Mouse (Mus musculus): ENCODE data around the gene Sel1l3. TPM values are rescaled to one million over a fixed set of nuclear protein-coding genes. Genes with fewer than 3 reads are reported as not detected.

Gene Sel1l3
- total and polyA plus RNA-seq, 3 experiments, result 0.01 TPM; not detected in 2

- H3K27me3 ChIP-seq (ENCODE audit: control insufficient read depth in 1 of 2, insufficient read depth in 2 of 2, low read length in 2 of 2), result no peaks in the 10 kb centered on the region
- TF ChIP-seq CTCF (IDR thresholded peaks at IDR 0.05 in 2 of 3, conservative IDR thresholded peaks at IDR 0.05 in 1 of 3; ENCODE audit: control insufficient read depth in 1 of 3, insufficient read depth in 1 of 3, low read depth in 2 of 3, low read length in 3 of 3, poor library complexity in 1 of 3, severe bottlenecking in 1 of 3), result no peak
- no peak for TF ChIP-seq ZNF384 (IDR thresholded peaks at IDR 0.05; ENCODE audit: low read depth, low read length)
- no peak for TF ChIP-seq MYC (IDR thresholded peaks at IDR 0.05; ENCODE audit: low read depth, low read length)
- TF ChIP-seq ETS1 (IDR thresholded peaks at IDR 0.05; ENCODE audit: low read depth, low read length), result no peak
- no peak for TF ChIP-seq POLR2AphosphoS5 (IDR thresholded peaks at IDR 0.05; ENCODE audit: borderline replicate concordance, low read depth, low read length)
- TF ChIP-seq MAZ (IDR thresholded peaks at IDR 0.05; ENCODE audit: low read depth, low read length), result no peak
- TF ChIP-seq ZC3H11A (IDR thresholded peaks at IDR 0.05; ENCODE audit: low read depth, low read length), result no peak
- no peak for TF ChIP-seq NELFE (IDR thresholded peaks at IDR 0.05; ENCODE audit: low read depth, low read length)
- no peak for TF ChIP-seq GATA1 (IDR thresholded peaks at IDR 0.05; ENCODE audit: low read depth, low read length)
- TF ChIP-seq MXI1 (IDR thresholded peaks at IDR 0.05; ENCODE audit: low read depth, low read length), result no peak
- no peak for TF ChIP-seq JUND (IDR thresholded peaks at IDR 0.05; ENCODE audit: low read depth, low read length)
- TF ChIP-seq RAD21 (IDR thresholded peaks at IDR 0.05; ENCODE audit: low read depth, low read length), result no peak
- TF ChIP-seq GABPA (IDR thresholded peaks at IDR 0.05; ENCODE audit: low read depth, low read length), result no peak
- TF ChIP-seq TBP (IDR thresholded peaks at IDR 0.05; ENCODE audit: low read depth, low read length), result no peak
- TF ChIP-seq MYB (IDR thresholded peaks at IDR 0.05; ENCODE audit: low read depth, low read length), result no peak
- no peak for TF ChIP-seq ELF1 (IDR thresholded peaks at IDR 0.05; ENCODE audit: low read depth, low read length)
- TF ChIP-seq TCF12 (IDR thresholded peaks at IDR 0.05; ENCODE audit: low read depth, low read length), result no peak
- no peak for TF ChIP-seq HCFC1 (IDR thresholded peaks at IDR 0.05; ENCODE audit: low read depth, low read length)
- TF ChIP-seq TAL1 (IDR thresholded peaks at IDR 0.05; ENCODE audit: low read length), result no peak
- no peaks in the 10 kb centered on the region for H3K36me3 ChIP-seq (ENCODE audit: control insufficient read depth in 1 of 2, insufficient read depth in 2 of 2, low read length in 2 of 2)
- no peaks in the 10 kb centered on the region for H3K4me1 ChIP-seq (ENCODE audit: control insufficient read depth in 1 of 2, insufficient read depth in 2 of 2, low read length in 2 of 2)
- no peaks in the 10 kb centered on the region for H3K9me3 ChIP-seq (replicated peaks; ENCODE audit: insufficient read depth, low read length)
- DNase-seq (ENCODE audit: low read depth, low spot score), result no peak
- no peak overlapping the region for H3K4me3 ChIP-seq (ENCODE audit: control insufficient read depth in 1 of 2, insufficient read depth in 1 of 2, low read depth in 2 of 2, low read length in 2 of 2)
- H3K27ac ChIP-seq (ENCODE audit: control insufficient read depth, low read depth, low read length), result no peak overlapping the region
- no peak overlapping the region for H3K9ac ChIP-seq (ENCODE audit: control insufficient read depth, low read depth, low read length, poor library complexity, severe bottlenecking)
- no peaks in the 10 kb centered on the region for H3K79me2 ChIP-seq (ENCODE audit: control insufficient read depth, insufficient read depth, low read length, poor library complexity)
These were observed 15.3 kb downstream of the Sel1l3 start for GRCm38 (mm10) chr5:53198408-53198807.

DNA sequence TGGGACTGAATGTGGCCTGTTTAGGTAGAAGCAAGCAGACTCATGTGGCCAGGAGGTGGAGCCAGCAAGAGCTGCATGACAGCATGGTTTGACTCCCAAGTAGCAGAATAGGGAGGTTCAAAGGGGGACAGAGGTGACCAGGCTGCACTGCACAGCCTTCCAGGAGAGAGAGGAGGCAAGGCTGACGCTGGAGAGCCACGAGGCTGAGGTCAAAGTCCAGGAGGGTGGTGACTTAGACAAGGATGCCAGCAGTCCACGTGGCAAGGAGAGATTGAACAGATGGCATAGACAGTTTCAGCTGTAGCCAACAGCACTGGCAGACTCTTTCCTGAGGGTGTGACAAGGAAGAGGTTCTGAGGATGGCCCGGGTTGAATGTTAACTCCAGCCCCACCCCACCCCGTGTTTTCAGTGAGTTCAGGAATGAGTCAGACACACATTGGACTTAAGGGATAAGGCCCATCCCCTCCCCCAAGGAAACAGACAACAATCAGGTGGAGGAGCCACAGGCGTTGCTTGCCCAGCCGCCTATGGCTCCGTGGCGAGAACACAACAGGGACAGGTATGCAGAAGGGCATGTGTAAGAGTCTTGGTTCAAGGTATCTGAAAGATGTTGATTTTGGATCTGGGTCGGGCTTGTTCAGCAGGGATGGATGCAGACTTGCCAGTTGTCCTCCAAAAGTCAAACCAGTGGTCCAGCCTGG is 17.2 kb downstream of the Sel1l3 start:
- Histone ChIP-seq H3K27me3 (ENCODE audit: control insufficient read depth in 1 of 2, insufficient read depth in 2 of 2, low read length in 2 of 2) (no peaks in the 10 kb centered on the region), H3K9me3 (replicated peaks; ENCODE audit: insufficient read depth, low read length) (no peaks in the 10 kb centered on the region), H3K4me1 (ENCODE audit: control insufficient read depth in 1 of 2, insufficient read depth in 2 of 2, low read length in 2 of 2) (no peaks in the 10 kb centered on the region), H3K27ac (ENCODE audit: control insufficient read depth, low read depth, low read length) (no peak overlapping the region), H3K36me3 (ENCODE audit: control insufficient read depth in 1 of 2, insufficient read depth in 2 of 2, low read length in 2 of 2) (no peaks in the 10 kb centered on the region), H3K9ac (ENCODE audit: control insufficient read depth, low read depth, low read length, poor library complexity, severe bottlenecking) (no peak overlapping the region), H3K4me3 (ENCODE audit: control insufficient read depth in 1 of 2, insufficient read depth in 1 of 2, low read depth in 2 of 2, low read length in 2 of 2) (no peak overlapping the region), H3K79me2 (ENCODE audit: control insufficient read depth, insufficient read depth, low read length, poor library complexity) (no peaks in the 10 kb centered on the region)
- no peak for DNase-seq (ENCODE audit: low read depth, low spot score)
- TF ChIP-seq TAL1 (IDR thresholded peaks at IDR 0.05; ENCODE audit: low read length) (no peak), ELF1 (IDR thresholded peaks at IDR 0.05; ENCODE audit: low read depth, low read length) (no peak), CHD1 (IDR thresholded peaks at IDR 0.05; ENCODE audit: low read depth, low read length) (no peak), E2F4 (IDR thresholded peaks at IDR 0.05; ENCODE audit: borderline replicate concordance, low read depth, low read length) (no peak), RCOR1 (IDR thresholded peaks at IDR 0.05; ENCODE audit: low read depth, low read length) (no peak), ZNF384 (IDR thresholded peaks at IDR 0.05; ENCODE audit: low read depth, low read length) (no peak), NRF1 (IDR thresholded peaks at IDR 0.05; ENCODE audit: insufficient read depth, low read depth, low read length, poor library complexity, severe bottlenecking) (no peak), ZMIZ1 (IDR thresholded peaks at IDR 0.05; ENCODE audit: low read depth, low read length) (no peak), ZKSCAN1 (IDR thresholded peaks at IDR 0.05; ENCODE audit: low read depth, low read length) (no peak), ETS1 (IDR thresholded peaks at IDR 0.05; ENCODE audit: low read depth, low read length) (no peak), EP300 (IDR thresholded peaks at IDR 0.05; ENCODE audit: low read depth in 1 of 2, low read length in 2 of 2) (no peak), SIN3A (IDR thresholded peaks at IDR 0.05; ENCODE audit: low read length) (no peak), CTCF (IDR thresholded peaks at IDR 0.05 in 2 of 3, conservative IDR thresholded peaks at IDR 0.05 in 1 of 3; ENCODE audit: control insufficient read depth in 1 of 3, insufficient read depth in 1 of 3, low read depth in 2 of 3, low read length in 3 of 3, poor library complexity in 1 of 3, severe bottlenecking in 1 of 3) (no peak), MAZ (IDR thresholded peaks at IDR 0.05; ENCODE audit: low read depth, low read length) (no peak), NELFE (IDR thresholded peaks at IDR 0.05; ENCODE audit: low read depth, low read length) (no peak), ZC3H11A (IDR thresholded peaks at IDR 0.05; ENCODE audit: low read depth, low read length) (no peak), MYB (IDR thresholded peaks at IDR 0.05; ENCODE audit: low read depth, low read length) (no peak), POLR2AphosphoS2 (IDR thresholded peaks at IDR 0.05; ENCODE audit: low read length) (no peak), KAT2A (conservative IDR thresholded peaks at IDR 0.05; ENCODE audit: low read depth, low read length) (no peak), POLR2AphosphoS5 (IDR thresholded peaks at IDR 0.05; ENCODE audit: borderline replicate concordance, low read depth, low read length) (no peak)

Data from MEL (cell line).